Mouse (Mus musculus) CH12.LX (cell line): Measurements from ENCODE around the gene Actl6a. TPM values are rescaled to one million over a fixed set of nuclear protein-coding genes. Genes with fewer than 3 reads are reported as not detected.

ENCODE experiments used
- DNase-seq: peaks from one replicate; pipeline ENCODE4 v3.0.0-alpha.2; 2013; ENCODE audit errors: extremely low read depth
- H3K27ac ChIP-seq: 2 replicates; pipeline ENCODE4 v1.5.1; 2012; ENCODE audit warnings: low read depth, mild to moderate bottlenecking, control low read depth, moderate library complexity; ENCODE audit not compliant: insufficient read depth
- H3K27me3 ChIP-seq: replicated peaks from 2 replicates; pipeline ENCODE3; 2012; ENCODE audit warnings: inconsistent platforms
- H3K36me3 ChIP-seq, 2 experiments: replicated peaks in 1 of 2; 2 replicates each; pipeline versions ENCODE3 to v1.6.1; 2012; ENCODE audit warnings: inconsistent platforms in 1 of 2, low read length in 1 of 2, mild to moderate bottlenecking in 1 of 2, mixed read lengths in 1 of 2, moderate library complexity in 1 of 2; ENCODE audit not compliant: control insufficient read depth in 1 of 2, insufficient read depth in 1 of 2
- H3K4me1 ChIP-seq, 2 experiments: 2 replicates each; pipeline ENCODE4 v1.6.1; 2012; ENCODE audit warnings: inconsistent platforms in 1 of 2, moderate library complexity in 1 of 2; ENCODE audit not compliant: insufficient read depth in 2 of 2, control insufficient read depth in 1 of 2
- H3K4me2 ChIP-seq: 2 replicates; pipeline ENCODE4 v1.6.1; 2012; ENCODE audit warnings: low read depth, mild to moderate bottlenecking, control low read depth; ENCODE audit not compliant: poor library complexity, insufficient read depth, severe bottlenecking
- H3K4me3 ChIP-seq, 3 experiments: fragments of 150-350 bp in 1 of 3; sonication (generic) in 1 of 3; replicated peaks in 1 of 3; 2 replicates each; pipeline versions ENCODE3 to v1.5.1; 2011 to 2012; ENCODE audit warnings: low read depth in 2 of 3, low read length in 2 of 3, mild to moderate bottlenecking in 2 of 3, moderate library complexity in 2 of 3, control low read depth in 1 of 3, improper control_type of control experiment in 1 of 3, inconsistent platforms in 1 of 3, mixed read lengths in 1 of 3; ENCODE audit not compliant: poor library complexity in 1 of 3
- H3K79me2 ChIP-seq: replicated peaks from 2 replicates; pipeline ENCODE4 v1.6.1; 2012; ENCODE audit warnings: mild to moderate bottlenecking, moderate library complexity; ENCODE audit not compliant: control insufficient read depth, poor library complexity, insufficient read depth, severe bottlenecking; ENCODE audit errors: extremely low read depth
- H3K9ac ChIP-seq: 2 replicates; pipeline ENCODE4 v1.6.1; 2012; ENCODE audit warnings: low read depth, mild to moderate bottlenecking, control low read depth, moderate library complexity; ENCODE audit not compliant: insufficient read depth
- H3K9me3 ChIP-seq: replicated peaks from 2 replicates; pipeline ENCODE3; 2012; ENCODE audit warnings: low read length, inconsistent platforms, mixed read lengths
- BHLHE40 ChIP-seq: IDR thresholded peaks from 2 replicates; pipeline ENCODE4 v1.6.1; 2011; ENCODE audit warnings: mild to moderate bottlenecking, low read depth, low read length, improper control_type of control experiment
- CHD1 ChIP-seq: IDR thresholded peaks from 2 replicates; pipeline ENCODE4 v1.6.1; 2012; ENCODE audit warnings: low read depth, low read length, improper control_type of control experiment, inconsistent platforms
- CHD2 ChIP-seq: IDR thresholded peaks from 2 replicates; pipeline ENCODE4 v1.6.1; 2011; ENCODE audit warnings: low read length, improper control_type of control experiment
- CTCF ChIP-seq, 2 experiments: IDR thresholded peaks in 1 of 2; conservative IDR thresholded peaks in 1 of 2; 2 replicates each; pipeline ENCODE4 v1.5.1; 2011 to 2012; ENCODE audit warnings: low read depth in 2 of 2, low read length in 2 of 2, improper control_type of control experiment in 1 of 2, inconsistent platforms in 1 of 2, mild to moderate bottlenecking in 1 of 2, moderate library complexity in 1 of 2
- E2F4 ChIP-seq: IDR thresholded peaks from 2 replicates; pipeline ENCODE4 v1.6.1; 2011; ENCODE audit warnings: low read depth, low read length, improper control_type of control experiment; ENCODE audit not compliant: insufficient replicate concordance
- ELF1 ChIP-seq: IDR thresholded peaks from 2 replicates; pipeline ENCODE4 v1.6.1; 2014; ENCODE audit warnings: low read depth, mild to moderate bottlenecking, inconsistent platforms, low read length, improper control_type of control experiment
- GABPA ChIP-seq: IDR thresholded peaks from 2 replicates; pipeline ENCODE4 v1.6.1; 2012; ENCODE audit warnings: low read depth, low read length, improper control_type of control experiment, inconsistent platforms; ENCODE audit not compliant: insufficient replicate concordance
- HCFC1 ChIP-seq: IDR thresholded peaks from 2 replicates; pipeline ENCODE4 v1.6.1; 2012; ENCODE audit warnings: low read depth, mild to moderate bottlenecking, inconsistent platforms, low read length, improper control_type of control experiment
- JUN ChIP-seq: IDR thresholded peaks from 2 replicates; pipeline ENCODE4 v1.6.1; 2011; ENCODE audit warnings: low read depth, mild to moderate bottlenecking, low read length, improper control_type of control experiment, moderate library complexity; ENCODE audit not compliant: insufficient read depth
- MAFK ChIP-seq: IDR thresholded peaks from 2 replicates; pipeline ENCODE4 v1.6.1; 2011; ENCODE audit warnings: low read length, improper control_type of control experiment; ENCODE audit not compliant: insufficient replicate concordance
- MAX ChIP-seq: IDR thresholded peaks from 2 replicates; pipeline ENCODE4 v1.6.1; 2011; ENCODE audit warnings: low read length, improper control_type of control experiment
- MAZ ChIP-seq: IDR thresholded peaks from 2 replicates; pipeline ENCODE4 v1.6.1; 2012; ENCODE audit warnings: low read depth, mild to moderate bottlenecking, inconsistent platforms, low read length, improper control_type of control experiment, moderate library complexity
- MEF2A ChIP-seq: IDR thresholded peaks from 2 replicates; pipeline ENCODE4 v1.6.1; 2014; ENCODE audit warnings: low read depth, mild to moderate bottlenecking, inconsistent platforms, low read length, improper control_type of control experiment, borderline replicate concordance
- MXI1 ChIP-seq: IDR thresholded peaks from 2 replicates; pipeline ENCODE4 v1.6.1; 2011; ENCODE audit warnings: mild to moderate bottlenecking, low read depth, low read length, improper control_type of control experiment
- MYC ChIP-seq: IDR thresholded peaks from 2 replicates; pipeline ENCODE4 v1.6.1; 2011; ENCODE audit warnings: low read depth, mild to moderate bottlenecking, improper control_type of control experiment, low read length
- NELFE ChIP-seq: IDR thresholded peaks from 2 replicates; pipeline ENCODE4 v1.6.1; 2011; ENCODE audit warnings: low read depth, low read length, improper control_type of control experiment
- POLR2A ChIP-seq: IDR thresholded peaks from 2 replicates; pipeline ENCODE4 v1.6.1; 2011; ENCODE audit warnings: low read depth, mild to moderate bottlenecking, improper control_type of control experiment, low read length
- POLR2AphosphoS2 ChIP-seq: IDR thresholded peaks from 2 replicates; pipeline ENCODE4 v1.6.1; 2011; ENCODE audit warnings: low read depth, low read length, improper control_type of control experiment
- RAD21 ChIP-seq: IDR thresholded peaks from 2 replicates; pipeline ENCODE4 v1.6.1; 2011; ENCODE audit warnings: low read depth, mild to moderate bottlenecking, low read length, improper control_type of control experiment, moderate library complexity
- RCOR1 ChIP-seq: conservative IDR thresholded peaks from 2 replicates; pipeline ENCODE4 v1.6.1; 2012; ENCODE audit warnings: low read depth, mild to moderate bottlenecking, inconsistent platforms, low read length, improper control_type of control experiment
- SMC3 ChIP-seq: IDR thresholded peaks from 2 replicates; pipeline ENCODE4 v1.6.1; 2011; ENCODE audit warnings: low read depth, low read length, improper control_type of control experiment
- TBP ChIP-seq: conservative IDR thresholded peaks from 2 replicates; pipeline ENCODE4 v1.6.1; 2011; ENCODE audit warnings: low read depth, low read length, improper control_type of control experiment
- TCF12 ChIP-seq: IDR thresholded peaks from 2 replicates; pipeline ENCODE4 v1.6.1; 2014; ENCODE audit warnings: low read depth, mild to moderate bottlenecking, inconsistent platforms, low read length, improper control_type of control experiment
- UBTF ChIP-seq: IDR thresholded peaks from 2 replicates; pipeline ENCODE4 v1.6.1; 2012; ENCODE audit warnings: low read depth, mild to moderate bottlenecking, inconsistent platforms, low read length, improper control_type of control experiment, moderate library complexity
- USF1 ChIP-seq: IDR thresholded peaks from 2 replicates; pipeline ENCODE4 v1.6.1; 2014; ENCODE audit warnings: low read depth, mild to moderate bottlenecking, inconsistent platforms, low read length, improper control_type of control experiment
- ZC3H11A ChIP-seq: IDR thresholded peaks from 2 replicates; pipeline ENCODE4 v1.6.1; 2012; ENCODE audit warnings: low read depth, mild to moderate bottlenecking, inconsistent platforms, low read length, improper control_type of control experiment
- dilution Hi-C: fragments of 300-500 bp; cut with MboI; formaldehyde crosslinking; loops from 2 replicates; pipeline ENCODE4 v1.14.3; 2020; ENCODE audit warnings: low sequenced_read_pairs; ENCODE audit not compliant: extremely low pct_unique_long_range_greater_than_20kb, extremely low pct_ligation_motif_present
- in situ Hi-C: fragments of 300-500 bp; cut with MboI; formaldehyde crosslinking; loops from 3 replicates; pipeline ENCODE4 v1.14.3; 2019; ENCODE audit warnings: low sequenced_read_pairs, low pct_ligation_motif_present, low pct_unique_long_range_greater_than_20kb, mixed read lengths
- polyA plus RNA-seq: library from polyadenylated mRNA; unstranded; fragments of >175 nt; gene quantifications from 2 replicates; pipeline ENCODE4 v1.2.1, GENCODE M21; 2012; ENCODE audit warnings: low read depth; ENCODE audit not compliant: insufficient read length
- total RNA-seq, 2 experiments: library from RNA; depleted of rRNA; stranded (reverse); fragments of 300-350 nt in 1 of 2; fragments of >200 nt in 1 of 2; gene quantifications; 2 replicates each; pipeline ENCODE4 v1.2.3; 2012 to 2014

Gene Actl6a
- total and polyA plus RNA-seq, 3 experiments, result 80.7 to 132 (median 89.1) TPM

DNA sequence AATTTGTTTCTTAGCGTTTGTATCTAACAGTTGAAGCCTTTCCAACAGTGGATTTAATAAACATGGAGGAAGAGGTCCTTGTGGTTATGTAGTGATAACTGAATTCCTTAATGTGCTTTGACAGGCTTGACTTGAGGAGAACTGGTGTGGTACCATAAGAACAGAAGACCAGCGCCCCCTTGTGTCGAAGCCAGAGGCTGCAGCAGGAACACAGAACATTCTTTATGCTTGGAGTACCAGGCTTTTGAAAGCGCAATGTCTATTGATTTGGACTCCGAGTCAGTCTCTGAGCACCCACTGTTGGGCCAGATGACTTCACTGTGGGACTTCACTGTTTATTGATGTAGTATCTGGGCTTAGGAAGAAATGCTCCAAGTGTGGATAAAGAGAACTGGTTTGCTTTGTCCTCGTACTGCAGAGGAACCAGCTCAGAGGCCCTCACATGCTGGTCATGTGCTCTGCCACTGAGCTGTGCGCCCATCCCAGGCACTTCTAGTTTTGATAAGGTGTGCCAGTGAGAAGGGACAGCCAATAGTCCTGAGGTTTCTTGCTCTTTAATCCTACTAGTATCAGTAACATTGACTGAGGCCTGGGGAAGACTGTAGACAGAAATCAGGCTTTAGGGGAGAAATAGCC, 7.8 kb upstream of the Actl6a start:
- H3K4me2 ChIP-seq, result no peak overlapping the region
- H3K4me3 ChIP-seq, result no peak overlapping the region
- H3K9ac ChIP-seq, result no peak overlapping the region
- DNase-seq, result peak; percentile 88
- no peaks in the 10 kb centered on the region for H3K36me3 ChIP-seq
- H3K27me3 ChIP-seq, result no peaks in the 10 kb centered on the region
- H3K9me3 ChIP-seq, result no peaks in the 10 kb centered on the region
- in situ Hi-C loops (loop anchor here (5.0 to 25.0 kb wide), 2 partner anchors 86 to 361 kb away; no protein-coding TSS in a partner anchor), dilution Hi-C loops (no loop called here)
- no peaks in the 10 kb centered on the region for H3K79me2 ChIP-seq
- TF ChIP-seq MEF2A, result no peak
- TF ChIP-seq CHD1, result no peak
- no peak for TF ChIP-seq HCFC1
- 0 out of 2 replicates have a peak, but pooled peaks have one; percentile 22 for TF ChIP-seq NELFE
- TF ChIP-seq SMC3, result peak; percentile 85
- no peak for TF ChIP-seq JUN
- no peak for TF ChIP-seq MAFK
- TF ChIP-seq MAX, result no peak
- TF ChIP-seq MAZ, result no peak
- no peak for TF ChIP-seq TBP
- TF ChIP-seq RCOR1, result no peak
- peak; percentile 31; the same call in 1 of the 2 replicates for TF ChIP-seq ZC3H11A
- no peak for TF ChIP-seq GABPA
- peak; percentile 49; the same call in 1 of the 2 replicates for TF ChIP-seq BHLHE40
- no peak for TF ChIP-seq MXI1
- TF ChIP-seq POLR2AphosphoS2, result no peak
- TF ChIP-seq CHD2, result no peak
- no peak for TF ChIP-seq TCF12
- TF ChIP-seq POLR2A, result no peak
- TF ChIP-seq UBTF, result no peak
- TF ChIP-seq E2F4, result no peak
- no peak for TF ChIP-seq USF1
- TF ChIP-seq RAD21, result peak; percentile 91
- peak; percentile 88 to 94 for TF ChIP-seq CTCF (conservative IDR thresholded peaks at IDR 0.05 in 1 of 2, IDR thresholded peaks at IDR 0.05 in 1 of 2; ENCODE audit: low read depth in 2 of 2, low read length in 2 of 2)
- no peak for TF ChIP-seq ELF1
- TF ChIP-seq MYC, result no peak
- H3K4me1 ChIP-seq, result peaks cover 12 to 23% of the 10 kb centered on the region in 2 experiments
- no peak overlapping the region for H3K27ac ChIP-seq
